Mouse (Mus musculus) B cell, adult 62 days (primary cell): ENCODE results near the gene Krtap19-1. TPM values are rescaled to one million over a fixed set of nuclear protein-coding genes. Genes with fewer than 3 reads are reported as not detected.

Experiments used
- total RNA-seq: library from RNA; stranded (reverse); gene quantifications from 4 replicates; pipeline ENCODE4 v1.2.4, GENCODE M21; 2023

The Krtap19-1 gene
- total RNA-seq = not detected in 4 replicates

GRCm38 (mm10) chr16:88869311-88869710 is at the start of gene Krtap19-1:
Gene Krtap19-1, minus strand, starts transcription at chr16:88869411.

GRCm38 (mm10) chr16:88896357-88896756 is 27.1 kb upstream of the Krtap19-1 start, which contains the start of gene Krtap19-5:
Gene Krtap19-5, minus strand, starts transcription at chr16:88896457.

DNA sequence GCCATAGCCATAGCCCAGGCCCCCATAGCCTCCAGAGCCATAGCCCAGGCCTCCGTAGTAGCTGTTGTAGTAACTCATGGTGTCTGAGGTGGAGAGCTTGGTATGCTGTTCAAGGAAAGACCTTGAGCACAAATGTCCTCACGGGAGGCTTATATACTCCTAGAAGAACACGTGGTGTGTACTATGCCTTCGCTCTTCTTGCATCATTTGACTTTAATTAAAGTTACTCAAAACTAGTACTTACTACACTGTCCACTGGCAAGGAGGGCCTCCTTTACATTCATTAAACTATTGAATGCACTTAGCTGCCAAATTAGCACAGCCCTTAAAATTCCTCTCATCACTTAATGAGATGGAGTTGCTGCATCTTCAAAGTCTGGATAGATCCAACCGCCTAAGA is 15.8 kb upstream of the Krtap19-1 start, which contains the start of gene Krtap19-4:
TSS of gene Krtap19-4 (minus strand) at position 101 of the 400 bp plus-strand sequence.

GRCm38 (mm10) chr16:88877938-88878337 is 8.7 kb upstream of the Krtap19-1 start, which contains the start of gene Krtap19-3:
Gene Krtap19-3, minus strand, starts transcription at chr16:88878038.

GRCm38 (mm10) chr16:88874169-88874568 is 5.0 kb upstream of the Krtap19-1 start, which contains the start of gene Krtap19-2:
Gene Krtap19-2, minus strand, starts transcription at chr16:88874269.

DNA sequence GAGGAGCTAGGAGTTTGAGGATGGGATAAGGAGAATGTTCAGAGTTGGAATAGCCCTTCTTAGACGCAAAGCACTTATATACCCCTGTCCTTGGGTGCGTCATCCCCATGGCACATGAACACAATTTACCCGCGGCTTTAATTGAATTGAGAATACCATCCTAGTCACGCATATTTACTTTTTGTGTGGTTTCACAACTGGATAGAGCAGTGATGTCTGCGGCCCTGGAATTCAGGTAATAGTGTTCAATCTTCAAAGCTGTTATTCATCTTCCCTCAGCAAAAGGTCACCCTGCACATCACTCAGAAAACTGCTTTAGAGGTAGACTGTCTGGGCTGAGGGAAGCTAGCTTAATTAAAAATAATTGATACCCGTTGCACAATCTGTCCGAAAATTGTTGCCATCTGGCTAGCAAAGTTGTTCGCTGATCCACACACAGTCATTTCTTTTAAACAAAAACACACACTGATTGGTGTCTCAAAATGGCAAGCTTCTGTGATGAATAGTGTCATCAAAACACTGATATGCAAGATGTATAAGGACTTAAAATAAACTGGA is 43.0 kb downstream of the Krtap19-1 start, which contains the start of gene Krtap14:
TSS of gene Krtap14 (minus strand) at position 51 of the 558 bp plus-strand sequence.

DNA sequence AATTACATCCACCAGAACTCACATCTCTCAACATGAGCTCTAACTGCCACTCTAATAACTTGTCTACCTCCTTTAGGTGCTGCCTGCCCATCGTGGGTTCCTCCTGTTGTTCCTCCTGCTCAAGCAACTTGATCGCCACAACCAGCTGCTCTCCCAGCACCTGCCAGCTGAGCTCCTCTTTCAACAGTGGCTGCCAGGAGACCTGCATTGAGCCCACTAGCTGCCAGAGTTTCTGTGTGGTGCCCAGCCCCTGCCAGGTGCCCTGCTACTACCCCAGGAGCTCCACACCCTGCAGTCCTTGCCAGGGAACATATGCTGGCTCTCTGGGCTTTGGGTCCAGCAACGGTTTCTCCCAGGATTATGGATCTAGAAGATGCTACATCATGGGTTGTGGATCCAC is 49.1 kb downstream of the Krtap19-1 start, which contains the start of gene Krtap15:
TSS of gene Krtap15 (plus strand) at position 150 of the 400 bp plus-strand sequence.

Other genes with a start within 250 kb of the Krtap19-1 start
- gene 2310079G19Rik, start 241.7 kb downstream of the Krtap19-1 start, total RNA-seq = not detected in 4 replicates
- not detected in 4 replicates for gene Krtap26-1, start 221.6 kb downstream of the Krtap19-1 start, total RNA-seq
- not detected in 4 replicates for gene Krtap27-1, start 197.7 kb downstream of the Krtap19-1 start, total RNA-seq
- gene 2310061N02Rik, start 161.4 kb downstream of the Krtap19-1 start, total RNA-seq = not detected in 4 replicates
- not detected in 4 replicates for gene Krtap13-1, start 140.5 kb downstream of the Krtap19-1 start, total RNA-seq
- not detected in 4 replicates for gene Krtap13, start 117.8 kb downstream of the Krtap19-1 start, total RNA-seq
- not detected in 4 replicates for gene 2310034C09Rik, start 110.6 kb downstream of the Krtap19-1 start, total RNA-seq
- not detected in 4 replicates for gene 2310057N15Rik, start 95.2 kb downstream of the Krtap19-1 start, total RNA-seq
- gene Gm5965, start 91.5 kb downstream of the Krtap19-1 start, total RNA-seq = not detected in 4 replicates
- not detected in 4 replicates for gene Gm20741, start 57.2 kb downstream of the Krtap19-1 start, total RNA-seq
- gene Krtap15, start 49.2 kb downstream of the Krtap19-1 start, total RNA-seq = not detected in 4 replicates
- not detected in 4 replicates for gene Krtap14, start 43.3 kb downstream of the Krtap19-1 start, total RNA-seq
- gene Krtap19-2, start 4.9 kb upstream of the Krtap19-1 start, total RNA-seq = not detected in 4 replicates
- gene Krtap19-3, start 8.6 kb upstream of the Krtap19-1 start, total RNA-seq = not detected in 4 replicates
- not detected in 4 replicates for gene Krtap19-4, start 15.7 kb upstream of the Krtap19-1 start, total RNA-seq
- not detected in 4 replicates for gene Krtap19-5, start 27.0 kb upstream of the Krtap19-1 start, total RNA-seq
- not detected in 4 replicates for gene Krtap19-9b, start 62.9 kb upstream of the Krtap19-1 start, total RNA-seq
- gene Krtap16-3, start 93.5 kb upstream of the Krtap19-1 start, total RNA-seq = not detected in 4 replicates
- not detected in 4 replicates for gene Krtap22-2, start 141.3 kb upstream of the Krtap19-1 start, total RNA-seq
- not detected in 4 replicates for gene Gm10229, start 145.9 kb upstream of the Krtap19-1 start, total RNA-seq
- gene Krtap6-1, start 162.3 kb upstream of the Krtap19-1 start, total RNA-seq = not detected in 4 replicates
- gene Gm10228, start 172.1 kb upstream of the Krtap19-1 start, total RNA-seq = not detected in 4 replicates
- gene Krtap6-5, start 178.5 kb upstream of the Krtap19-1 start, total RNA-seq = not detected in 4 replicates
- gene 1110025L11Rik, start 194.6 kb upstream of the Krtap19-1 start, total RNA-seq = not detected in 4 replicates
- not detected in 4 replicates for gene Krtap6-3, start 214.6 kb upstream of the Krtap19-1 start, total RNA-seq